23 mouse cellular contexts compared by ENCODE assay signal in the genomic region with DNA sequence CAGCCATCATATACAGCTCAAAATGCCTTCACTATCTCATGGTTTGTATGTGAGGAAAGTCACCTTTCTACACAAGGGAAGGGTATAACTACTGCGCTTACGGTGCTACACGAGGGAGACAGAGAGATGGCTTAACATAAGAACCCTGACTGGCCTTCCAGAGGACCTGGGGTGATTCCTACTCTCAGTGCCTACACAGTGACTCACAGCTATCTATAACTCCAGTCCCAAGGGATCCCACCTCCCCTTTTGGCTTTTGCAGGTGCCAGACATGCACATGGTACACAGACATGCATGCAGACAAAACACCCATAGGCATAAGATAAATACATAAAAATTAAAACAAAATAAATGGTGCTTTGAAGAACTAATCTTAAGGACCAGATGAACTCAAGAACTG.
"Had no signal": no experiment of that assay in that cellular context is flagged by ENCODE, and none has a peak within 500 bp of the region (broad histone marks: within the 10 kb centered on the region; RNA-seq: fewer than 3 reads in every experiment).

No protein-coding gene starts in this region.

- H3K36me3 ChIP-seq: limb, embryonic 10.5 days; stomach, embryonic 15.5 days had no signal

- DNase-seq: kidney, postnatal 25 days; layer of hippocampus, adult 9-11 months; liver; lung, adult 18-20 months; lung, postnatal 10 days; lung, postnatal 36 days; right cerebral cortex, postnatal 25 days; spleen, adult 18-20 months; thymus, postnatal 36 days had no signal

- H3K9me3 ChIP-seq: limb, embryonic 10.5 days; limb, embryonic 13.5 days; liver, embryonic 12.5 days; liver, embryonic 15.5 days; lung, embryonic 15.5 days; megakaryocyte, embryonic 14.5 days; midbrain, embryonic 10.5 days; midbrain, embryonic 13.5 days; neural tube, embryonic 13.5 days; stomach, embryonic 15.5 days had no signal

- H3K27ac ChIP-seq: kidney, postnatal 0 days; limb, embryonic 10.5 days; limb, embryonic 13.5 days; liver, embryonic 12.5 days; liver, embryonic 15.5 days; lung, embryonic 15.5 days; midbrain, embryonic 10.5 days; midbrain, embryonic 13.5 days; neural tube, embryonic 13.5 days; stomach, embryonic 15.5 days had no signal

- H3K27me3 ChIP-seq: limb, embryonic 13.5 days; liver, embryonic 12.5 days; liver, embryonic 15.5 days; lung, embryonic 15.5 days; megakaryocyte, embryonic 14.5 days; midbrain, embryonic 13.5 days; neural tube, embryonic 13.5 days; stomach, embryonic 15.5 days had no signal

- ATAC-seq: liver, embryonic 12.5 days; midbrain, embryonic 13.5 days; midbrain, embryonic 16.5 days had no signal

- H3K4me1 ChIP-seq: limb, embryonic 10.5 days; lung, embryonic 15.5 days; stomach, embryonic 15.5 days had no signal

- H3K4me3 ChIP-seq: layer of hippocampus, adult 2 months; limb, embryonic 10.5 days; limb, embryonic 13.5 days; liver, embryonic 12.5 days; liver, embryonic 15.5 days; lung, embryonic 15.5 days; megakaryocyte, embryonic 14.5 days; midbrain, embryonic 10.5 days; midbrain, embryonic 13.5 days; myocyte; neural tube, embryonic 13.5 days; stomach, embryonic 15.5 days had no signal

- H3K4me2 ChIP-seq: limb, embryonic 13.5 days; liver, embryonic 12.5 days; liver, embryonic 15.5 days; lung, embryonic 15.5 days; midbrain, embryonic 13.5 days; neural tube, embryonic 13.5 days; stomach, embryonic 15.5 days had no signal

- H3K9ac ChIP-seq: limb, embryonic 13.5 days; liver, embryonic 12.5 days; liver, embryonic 15.5 days; lung, embryonic 15.5 days; midbrain, embryonic 13.5 days; neural tube, embryonic 13.5 days; stomach, embryonic 15.5 days had no signal
